Mouse (Mus musculus) embryonic facial prominence, embryonic 14.5 days (tissue): ENCODE data around the gene Sgip1. TPM values are rescaled to one million over a fixed set of nuclear protein-coding genes. Genes with fewer than 3 reads are reported as not detected.
A peak's percentile ranks its signal among the peaks of the same experiment; 100 is the strongest.

Experiments
- ATAC-seq: fragments of 200-750 bp; cut with Nextera tagmentation; 2 replicates; pipeline ENCODE4 v1.8.0; 2017; ENCODE audit warnings: low read depth, moderate number of reproducible peaks, moderate TSS enrichment
- DNase-seq: peaks from one replicate; pipeline ENCODE4 v3.0.0-alpha.2; 2015; ENCODE audit warnings: low spot score
- H3K27ac ChIP-seq: fragments of 300-500 bp; sonication (generic); replicated peaks from 2 replicates; pipeline ENCODE4 v1.5.1; 2014; ENCODE audit warnings: low read depth, mild to moderate bottlenecking, low read length, moderate library complexity
- H3K27me3 ChIP-seq: fragments of 300-500 bp; sonication (generic); replicated peaks from 2 replicates; pipeline ENCODE4 v1.6.1; 2014; ENCODE audit warnings: low read length; ENCODE audit not compliant: control insufficient read depth, insufficient read depth
- H3K36me3 ChIP-seq: fragments of 300-500 bp; sonication (generic); 2 replicates; pipeline ENCODE4 v1.6.1; 2014; ENCODE audit warnings: low read length, mixed read lengths; ENCODE audit not compliant: control insufficient read depth, insufficient read depth
- H3K4me1 ChIP-seq: fragments of 300-500 bp; sonication (generic); 2 replicates; pipeline ENCODE4 v1.6.1; 2014; ENCODE audit warnings: antibody characterized with exemption, low read length; ENCODE audit not compliant: control insufficient read depth, insufficient read depth
- H3K4me2 ChIP-seq: fragments of 300-500 bp; sonication (generic); 2 replicates; pipeline ENCODE4 v1.6.1; 2014; ENCODE audit warnings: low read depth, mild to moderate bottlenecking, low read length, moderate library complexity, mixed read lengths
- H3K4me3 ChIP-seq: fragments of 300-500 bp; sonication (generic); 2 replicates; pipeline ENCODE4 v1.5.1; 2014; ENCODE audit warnings: low read depth, mild to moderate bottlenecking, low read length
- H3K9ac ChIP-seq: fragments of 300-500 bp; sonication (generic); 2 replicates; pipeline ENCODE4 v1.6.1; 2014; ENCODE audit warnings: low read depth, mild to moderate bottlenecking, low read length, moderate library complexity, mixed read lengths
- H3K9me3 ChIP-seq: fragments of 300-500 bp; sonication (generic); 2 replicates; pipeline ENCODE4 v1.6.1; 2016; ENCODE audit warnings: low read length; ENCODE audit not compliant: control insufficient read depth
- WGBS: fragments of 180-500 bp; shearing (Covaris S2); extraction: QIAGEN DNeasy Blood & Tissue Kit; methylation state at CpG from one replicate; pipeline ENCODE4 v1.1.7; 2014; 5-methylcytosine and 5-hydroxymethylcytosine counted together
- polyA plus RNA-seq: library from polyadenylated mRNA; unstranded; fragments of >200 nt; fragmentation: Nextera tagmentation; extraction: Ambion mirVana; gene quantifications from 2 replicates; pipeline ENCODE4 v1.2.1, GENCODE M21; 2014

Gene Sgip1
- polyA plus RNA-seq, 1 experiment from 2014 or later: 4.0 TPM

DNA sequence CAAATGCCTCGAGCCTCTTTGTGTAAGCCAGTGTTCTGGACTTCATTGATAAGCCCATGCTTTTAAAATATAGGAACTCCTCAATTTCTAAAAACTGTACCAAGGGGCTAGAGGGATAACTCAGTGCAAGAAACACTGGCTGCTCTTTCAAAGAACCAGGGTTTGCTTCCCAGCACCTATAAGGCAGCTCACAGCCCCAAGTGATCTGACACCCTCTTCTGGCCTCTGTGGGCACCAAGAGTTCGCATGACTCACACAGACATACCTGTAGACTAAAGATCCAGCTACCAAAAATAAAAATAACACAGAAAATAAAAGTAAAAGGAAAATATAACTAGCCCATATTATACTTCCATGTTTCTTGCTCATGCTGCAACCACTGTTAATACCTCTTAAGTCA is 246.7 kb downstream of the Sgip1 start:
- DNase-seq (no peak), ATAC-seq (no peak)
- 59% methylated on average over 2 of the region's 2 CpGs for WGBS
- Histone ChIP-seq H3K9me3 (no peaks in the 10 kb centered on the region), H3K9ac (no peak overlapping the region), H3K27ac (no peak overlapping the region), H3K27me3 (no peaks in the 10 kb centered on the region), H3K4me3 (no peak overlapping the region), H3K4me1 (0 out of 2 replicates have a peak, but pooled peaks cover 2% of the 10 kb centered on the region), H3K4me2 (no peak overlapping the region), H3K36me3 (no peaks in the 10 kb centered on the region)

- Histone ChIP-seq H3K9me3 (no peaks in the 10 kb centered on the region), H3K4me1 (0 out of 2 replicates have a peak, but pooled peaks cover 2% of the 10 kb centered on the region), H3K36me3 (no peaks in the 10 kb centered on the region), H3K27ac (no peak overlapping the region), H3K9ac (no peak overlapping the region), H3K4me2 (no peak overlapping the region), H3K27me3 (no peaks in the 10 kb centered on the region), H3K4me3 (no peak overlapping the region)
- WGBS: 73% methylated on average over 6 of the region's 6 CpGs
- no peak for DNase-seq
- no peak for ATAC-seq
These were observed 247.4 kb downstream of the Sgip1 start for GRCm38 (mm10) chr4:102988526-102988925.

GRCm38 (mm10) chr4:102989391-102989790 is 248.3 kb downstream of the Sgip1 start:
- Histone ChIP-seq H3K9me3 (no peaks in the 10 kb centered on the region), H3K4me1 (0 out of 2 replicates have a peak, but pooled peaks cover 2% of the 10 kb centered on the region), H3K36me3 (no peaks in the 10 kb centered on the region), H3K4me2 (no peak overlapping the region), H3K9ac (no peak overlapping the region), H3K27ac (no peak overlapping the region), H3K4me3 (no peak overlapping the region), H3K27me3 (no peaks in the 10 kb centered on the region)
- ATAC-seq (no peak), DNase-seq (no peak)
- 56% methylated on average over 5 of the region's 5 CpGs for WGBS

DNA sequence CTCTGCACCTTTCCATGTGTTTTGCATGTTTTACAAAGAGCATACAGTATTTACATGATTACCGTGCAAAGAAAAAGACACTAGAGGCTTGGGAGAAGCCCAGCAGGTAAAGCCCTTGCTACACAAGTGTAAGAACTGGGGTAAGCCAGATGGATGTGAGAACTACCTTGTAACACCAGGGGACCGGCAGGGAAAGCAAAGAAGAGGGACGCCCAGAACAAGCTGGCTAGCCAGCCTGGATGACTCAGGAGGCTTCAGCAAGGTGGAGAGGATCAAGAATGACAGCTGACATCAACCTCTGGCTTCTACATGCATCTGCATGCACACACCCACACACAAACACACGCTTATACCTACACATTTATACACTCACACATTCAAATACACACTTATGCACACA is 248.9 kb downstream of the Sgip1 start:
- no peak overlapping the region for H3K4me3 ChIP-seq
- 69% methylated on average over 4 of the region's 4 CpGs for WGBS

DNA sequence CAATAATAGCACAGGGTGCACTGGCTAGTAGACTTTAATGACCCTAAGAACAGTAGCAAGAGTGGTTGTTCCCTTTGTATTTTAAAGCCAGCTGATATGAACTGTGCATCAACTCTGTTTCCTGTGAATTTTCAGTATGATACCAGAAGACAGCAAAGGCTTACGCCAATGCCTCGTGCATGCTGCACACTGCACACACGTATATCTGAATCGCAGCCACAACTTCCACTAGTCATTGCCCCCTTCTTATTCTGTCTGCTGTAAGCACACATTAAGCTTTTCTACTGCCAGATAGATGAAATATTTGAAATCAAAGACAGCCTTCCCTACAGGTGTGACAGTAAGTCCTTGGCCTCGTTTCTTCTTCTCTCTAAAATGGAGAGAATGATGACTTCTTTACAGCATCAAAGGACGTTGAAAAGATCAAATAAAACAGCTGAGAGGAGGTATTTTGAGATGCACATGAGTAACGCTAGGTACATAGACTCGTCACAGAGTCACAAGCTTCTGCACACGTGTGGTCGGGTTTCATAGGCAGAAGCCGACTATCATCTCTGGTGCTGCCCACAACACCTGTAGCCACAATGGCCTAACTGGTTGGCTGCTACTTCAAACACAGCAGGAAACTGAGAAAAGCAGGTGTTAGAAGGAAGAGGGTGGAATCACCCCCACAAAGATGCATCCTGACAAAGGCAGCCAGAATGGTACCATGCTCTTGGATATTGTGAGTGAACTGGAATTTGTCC is 249.7 kb downstream of the Sgip1 start:
- H3K4me1 ChIP-seq: 0 out of 2 replicates have a peak, but pooled peaks cover 2% of the 10 kb centered on the region
- H3K27me3 ChIP-seq: no peaks in the 10 kb centered on the region
- no peak for DNase-seq
- H3K9ac ChIP-seq: no peak overlapping the region
- no peaks in the 10 kb centered on the region for H3K36me3 ChIP-seq
- no peaks in the 10 kb centered on the region for H3K9me3 ChIP-seq
- 61% methylated on average over 11 of the region's 11 CpGs for WGBS
- H3K27ac ChIP-seq: no peak overlapping the region
- no peak overlapping the region for H3K4me3 ChIP-seq
- peak; percentile 13; the same call in 1 of the 2 replicates for ATAC-seq
- no peak overlapping the region for H3K4me2 ChIP-seq

More for the DNA sequence above, 248.9 kb downstream of the Sgip1 start:
- ATAC-seq (no peak), DNase-seq (no peak)
- H3K9me3 ChIP-seq: no peaks in the 10 kb centered on the region
- H3K36me3 ChIP-seq: no peaks in the 10 kb centered on the region
- no peak overlapping the region for H3K4me2 ChIP-seq
- 0 out of 2 replicates have a peak, but pooled peaks cover 2% of the 10 kb centered on the region for H3K4me1 ChIP-seq
- H3K27me3 ChIP-seq: no peaks in the 10 kb centered on the region
- H3K9ac ChIP-seq: no peak overlapping the region
- no peak overlapping the region for H3K27ac ChIP-seq

- H3K9ac ChIP-seq: no peak overlapping the region
- peak; percentile 72; the same call in 1 of the 2 replicates for ATAC-seq
- no peak overlapping the region for H3K27ac ChIP-seq
- H3K27me3 ChIP-seq: no peaks in the 10 kb centered on the region
- no peaks in the 10 kb centered on the region for H3K9me3 ChIP-seq
- no peaks in the 10 kb centered on the region for H3K36me3 ChIP-seq
- DNase-seq: peak; percentile 32
- H3K4me2 ChIP-seq: no peak overlapping the region
- no peak overlapping the region for H3K4me3 ChIP-seq
- H3K4me1 ChIP-seq: 0 out of 2 replicates have a peak, but pooled peaks cover 2% of the 10 kb centered on the region
- 43% methylated on average over 3 of the region's 3 CpGs for WGBS
These were observed 250.6 kb downstream of the Sgip1 start for GRCm38 (mm10) chr4:102991685-102992084.

DNA sequence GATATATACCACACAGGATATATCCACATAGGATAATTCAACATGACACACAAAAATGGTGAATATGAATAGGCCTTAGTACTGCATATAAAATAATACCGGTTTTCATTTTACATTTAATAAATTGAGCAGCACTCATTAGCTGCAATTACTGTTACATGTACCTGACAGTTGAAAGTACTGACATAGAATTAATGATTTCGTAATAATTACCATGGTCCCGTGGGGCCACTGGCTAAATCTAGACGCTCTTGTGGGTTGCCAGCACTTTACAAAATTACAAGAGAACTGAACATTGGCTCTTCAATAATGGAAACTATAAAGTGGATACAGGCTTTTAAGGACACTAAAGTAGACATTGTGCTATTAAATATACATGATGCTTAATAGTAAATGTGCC is 263.6 kb downstream of the Sgip1 start:
- 68% methylated on average over 4 of the region's 4 CpGs for WGBS
- no peak overlapping the region for H3K4me3 ChIP-seq
- H3K27me3 ChIP-seq: no peaks in the 10 kb centered on the region
- ATAC-seq: no peak
- H3K36me3 ChIP-seq: no peaks in the 10 kb centered on the region
- H3K4me2 ChIP-seq: no peak overlapping the region
- H3K9me3 ChIP-seq: no peaks in the 10 kb centered on the region
- no peak overlapping the region for H3K27ac ChIP-seq
- peaks cover 24% of the 10 kb centered on the region for H3K4me1 ChIP-seq
- DNase-seq: no peak
- H3K9ac ChIP-seq: no peak overlapping the region

- peak overlapping the region; percentile 16; the same call in 1 of the 2 replicates for H3K4me2 ChIP-seq
- no peaks in the 10 kb centered on the region for H3K36me3 ChIP-seq
- H3K4me1 ChIP-seq: peaks cover 24% of the 10 kb centered on the region
- H3K9ac ChIP-seq: no peak overlapping the region
- ATAC-seq: no peak; the same call in 1 of the 2 replicates
- peak; percentile 73 for DNase-seq
- no peak overlapping the region for H3K4me3 ChIP-seq
- 31% methylated on average over 15 of the region's 15 CpGs for WGBS
- H3K27me3 ChIP-seq: no peaks in the 10 kb centered on the region
- no peaks in the 10 kb centered on the region for H3K9me3 ChIP-seq
- peak overlapping the region; percentile 77 for H3K27ac ChIP-seq
These were observed 264.3 kb downstream of the Sgip1 start for GRCm38 (mm10) chr4:103005190-103005945.
